Mouse (Mus musculus): ENCODE measurements at regions not wholly inside any gene's neighbourhood (a gene's known extent, or its start where the extent isn't known, plus 50 kb on each side); places are given as distances from the start of the nearest gene placed in this dataset.

DNA sequence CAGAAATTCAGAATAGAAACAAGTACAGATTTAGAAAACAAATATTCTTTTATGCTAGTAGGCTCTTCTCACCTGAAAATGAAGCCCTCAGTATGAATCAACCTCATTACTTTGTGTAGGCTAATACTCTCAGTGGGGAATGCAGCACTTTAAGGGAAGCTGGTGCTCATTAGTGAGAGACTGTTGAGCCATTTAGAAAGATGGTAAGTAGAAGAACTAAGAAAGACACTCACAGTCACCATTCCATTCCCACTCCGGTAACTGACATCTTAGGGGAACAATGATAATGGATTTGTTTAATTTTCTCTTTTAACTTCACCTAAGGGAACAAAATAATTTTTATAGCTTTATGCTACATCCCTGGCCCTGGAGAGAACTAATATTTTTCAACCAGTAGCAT lies 648.0 kb upstream of the Nova1 start:
- DNase-seq, result no peak

DNA sequence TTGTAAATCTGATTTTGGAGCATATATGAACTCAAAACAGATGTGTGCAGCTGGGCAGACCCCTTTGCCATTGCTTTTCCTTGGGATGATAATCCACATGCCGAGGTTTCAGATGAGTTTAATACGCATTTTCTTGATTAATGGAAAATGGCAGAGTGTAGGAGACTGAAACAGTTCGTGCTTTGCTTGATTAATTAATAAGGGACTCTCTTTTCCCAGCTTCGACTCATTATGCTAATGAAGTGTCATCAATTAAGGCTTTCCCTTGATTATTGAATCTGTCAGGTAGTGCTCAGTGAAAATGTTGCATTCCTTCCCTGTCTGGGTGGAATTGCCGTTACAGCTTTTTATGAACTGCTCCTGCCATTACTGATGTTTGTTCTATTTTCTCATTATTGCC lies 647.2 kb upstream of the Nova1 start:
- DNase-seq, result no peak

DNA sequence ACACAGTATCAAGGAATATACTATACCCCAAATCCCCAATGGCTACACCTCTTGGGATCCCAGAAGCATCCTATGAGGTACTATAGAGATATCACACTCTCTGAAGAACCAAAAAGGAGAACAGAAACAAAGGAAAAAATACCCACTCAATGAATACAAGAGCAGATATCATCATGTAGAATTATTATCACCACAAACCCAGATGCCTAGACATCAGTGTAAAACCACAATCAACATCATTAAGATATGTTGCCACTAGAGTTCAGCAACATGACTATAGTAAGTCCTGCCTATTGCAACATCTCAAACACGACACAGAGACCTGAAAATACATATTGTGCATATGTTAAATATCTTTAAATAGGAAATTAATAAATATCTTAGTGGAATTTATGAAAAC lies 612.9 kb upstream of the Nova1 start:
- DNase-seq, result no peak

DNA sequence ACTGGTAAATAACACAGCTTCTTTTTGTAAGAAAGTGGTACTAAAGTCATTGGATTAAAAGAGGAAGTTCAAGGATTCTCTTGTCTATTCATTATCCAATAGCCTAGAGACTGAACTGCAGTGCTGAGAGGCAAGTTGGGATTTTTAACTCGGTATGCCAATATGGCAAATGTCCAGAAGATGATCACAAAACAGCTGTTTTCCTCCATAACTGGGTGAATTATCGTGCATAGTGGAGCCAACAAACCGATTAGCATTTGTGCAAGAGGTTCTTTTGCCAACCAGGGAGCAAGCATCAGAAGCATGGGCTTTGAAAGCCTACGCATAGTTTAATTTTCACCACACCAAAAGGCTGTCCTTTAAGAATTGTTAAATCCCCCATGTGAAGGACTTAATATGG lies 593.5 kb upstream of the Nova1 start:
- no peak for DNase-seq

DNA sequence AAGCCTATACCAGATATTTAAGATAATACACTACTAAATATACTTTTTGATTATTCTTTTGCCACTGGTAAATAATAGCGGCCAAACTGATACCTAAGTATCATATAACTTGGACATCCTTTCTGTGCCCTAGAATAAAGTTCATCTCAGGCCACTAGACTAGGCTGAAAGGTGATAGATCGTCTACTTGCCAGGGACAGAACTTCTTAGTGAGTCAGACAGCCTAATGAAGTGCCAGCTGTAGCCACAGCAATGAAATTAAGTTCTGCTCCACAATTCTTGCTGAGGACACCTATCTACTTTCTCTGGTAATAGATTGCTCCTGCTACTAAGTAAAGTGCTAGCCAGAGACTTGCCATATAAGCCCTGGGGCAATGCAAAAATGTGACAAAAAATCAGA lies 587.8 kb upstream of the Nova1 start:
- DNase-seq, result no peak

DNA sequence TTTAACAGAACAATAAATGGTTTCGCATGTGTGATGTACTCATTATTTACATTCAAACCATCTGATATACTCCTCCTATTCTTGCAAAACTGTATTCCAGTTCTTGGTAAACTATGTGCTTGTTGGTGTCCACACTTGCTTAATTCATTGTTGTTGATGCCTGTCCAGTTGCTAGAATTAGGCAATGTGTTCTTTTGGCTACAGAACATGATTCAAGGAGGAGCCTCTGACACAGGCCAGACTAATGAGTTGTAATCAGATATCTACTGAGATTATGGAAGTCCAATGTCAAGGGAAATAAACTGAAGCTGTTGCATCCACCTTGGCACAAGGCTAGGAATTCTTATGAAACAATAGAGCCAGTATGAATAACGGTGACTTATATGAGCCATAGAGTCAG lies 587.4 kb upstream of the Nova1 start:
- no peak for DNase-seq

DNA sequence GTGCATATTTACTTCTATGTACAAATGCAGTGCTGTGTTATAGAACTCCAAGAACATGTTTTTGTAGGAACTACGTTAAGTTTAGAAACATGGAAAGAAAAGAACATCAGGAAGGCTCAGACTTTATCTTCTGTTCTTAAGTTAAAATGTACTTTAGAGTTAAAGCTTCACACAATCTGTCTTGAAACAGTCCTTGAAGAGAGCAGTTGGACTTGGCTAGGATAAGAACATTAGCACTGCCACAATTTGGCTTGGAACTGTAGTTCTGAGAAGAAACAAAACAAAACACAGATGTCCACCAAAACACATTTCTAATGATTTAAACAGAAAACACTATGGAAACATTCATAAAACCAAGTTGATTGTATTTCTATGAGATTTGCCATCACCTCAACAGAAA lies 564.5 kb upstream of the Nova1 start:
- DNase-seq, result no peak

DNA sequence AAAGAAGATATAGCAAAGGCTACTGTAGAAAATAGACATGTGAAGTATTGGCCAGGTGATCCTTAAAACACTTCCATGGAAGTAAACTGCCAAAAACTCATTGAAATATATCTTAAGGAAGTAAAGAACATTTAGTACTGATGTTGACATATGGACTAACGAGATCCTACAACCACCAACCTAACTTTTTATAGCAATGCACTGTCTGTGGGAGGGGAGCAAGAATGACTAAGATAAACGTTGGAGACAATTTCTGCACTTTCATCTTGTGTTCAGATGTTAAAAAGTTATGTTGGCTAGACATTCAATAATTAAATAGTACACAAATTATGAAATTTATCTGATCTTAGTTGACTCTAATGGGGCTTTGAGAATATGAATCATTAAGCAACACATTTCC lies 534.5 kb upstream of the Nova1 start:
- DNase-seq, result no peak

DNA sequence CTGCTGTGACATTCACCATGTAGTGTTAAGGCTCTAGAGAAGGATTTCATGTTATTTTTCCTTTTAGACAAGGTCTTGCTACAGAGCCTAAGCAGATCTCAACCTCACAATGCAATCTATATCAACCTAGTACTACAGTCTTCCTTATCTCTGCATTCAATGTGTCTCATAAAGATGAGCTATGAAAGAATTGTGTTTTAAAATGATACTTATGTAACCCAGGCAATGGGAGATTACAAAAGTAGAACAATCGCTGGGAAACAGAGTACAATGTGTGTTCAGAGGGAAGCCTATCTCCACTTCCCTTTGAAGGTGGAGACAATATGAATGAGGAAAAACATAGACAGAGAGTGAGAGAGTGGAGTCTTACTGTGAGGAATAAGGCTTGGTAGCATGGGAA lies 532.5 kb upstream of the Nova1 start:
- no peak for DNase-seq

DNA sequence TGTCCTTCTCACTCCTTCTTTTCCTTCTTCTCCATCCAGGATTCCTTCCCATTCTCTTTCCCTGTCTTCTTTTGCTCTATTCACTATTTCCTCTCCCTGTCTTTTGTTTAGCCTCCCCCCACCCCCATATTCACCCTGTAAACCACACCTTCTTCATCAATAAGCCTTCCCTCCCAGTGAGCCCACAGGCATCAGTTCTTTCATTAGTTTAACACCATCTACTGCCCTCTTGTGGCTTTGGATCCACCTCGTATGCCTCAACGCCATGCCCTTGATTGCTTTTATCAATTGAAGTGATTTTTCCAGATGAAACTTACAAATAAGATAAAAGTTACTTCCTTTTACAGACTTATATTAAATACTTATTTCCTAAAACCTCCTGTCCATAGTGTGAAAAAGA lies 494.7 kb upstream of the Nova1 start:
- no peak for DNase-seq

DNA sequence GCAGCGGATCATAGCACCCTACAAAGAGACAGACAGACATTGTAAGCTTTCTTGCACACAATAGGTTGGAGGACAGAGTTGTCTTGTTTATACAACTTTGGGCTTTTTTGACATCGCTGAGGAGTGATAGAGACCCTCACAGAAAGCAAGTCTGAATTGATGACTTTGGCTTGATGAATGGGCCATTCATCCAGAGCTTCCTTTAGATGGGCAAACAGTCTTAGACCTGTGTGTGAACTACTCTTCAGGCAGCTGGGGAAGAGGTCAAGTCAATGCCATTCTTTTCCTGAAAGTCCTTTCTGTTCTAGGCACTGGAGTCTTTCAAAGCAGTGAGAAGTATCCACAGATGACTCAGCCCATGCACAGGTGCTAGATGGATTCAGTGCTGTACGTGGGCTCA lies 457.2 kb upstream of the Nova1 start:
- no peak for DNase-seq

DNA sequence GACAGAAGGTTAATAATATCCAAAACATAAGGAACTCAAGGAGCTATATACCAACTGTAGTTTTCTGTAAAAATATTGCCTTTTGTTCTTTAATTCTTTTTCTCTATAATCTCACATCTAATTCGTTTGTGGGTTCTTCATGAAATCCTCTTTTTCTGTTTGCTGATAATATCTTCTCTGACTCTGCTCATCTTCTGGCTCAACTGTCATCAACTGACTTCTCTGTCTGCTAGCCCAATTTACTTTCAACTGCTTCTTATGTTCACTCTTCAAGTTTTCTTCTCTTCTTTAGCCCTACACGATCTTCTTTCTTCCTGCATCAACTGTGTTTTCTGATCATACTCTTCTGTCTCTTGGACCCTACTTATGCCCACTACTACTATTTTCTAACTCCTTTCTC lies 453.6 kb upstream of the Nova1 start:
- no peak for DNase-seq

DNA sequence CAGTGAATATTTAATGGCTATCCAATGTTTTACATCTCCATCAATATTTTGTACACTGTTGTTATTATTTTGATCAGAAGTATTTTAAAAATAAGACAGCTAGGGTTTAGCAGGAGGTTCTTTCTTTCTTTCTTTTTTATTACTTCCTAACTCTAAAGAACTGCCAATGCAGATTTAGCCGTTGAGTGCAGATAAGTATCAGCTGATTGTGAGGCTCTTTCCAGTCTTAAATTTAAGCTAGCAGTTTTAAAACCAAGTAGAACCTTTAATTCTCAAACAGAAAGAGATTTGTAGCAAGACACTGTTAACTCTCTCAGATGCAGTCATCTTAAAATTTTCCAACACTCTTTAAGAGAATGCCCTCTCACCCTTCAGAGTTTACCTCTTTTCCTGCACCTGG lies 445.4 kb upstream of the Nova1 start:
- DNase-seq, result no peak

DNA sequence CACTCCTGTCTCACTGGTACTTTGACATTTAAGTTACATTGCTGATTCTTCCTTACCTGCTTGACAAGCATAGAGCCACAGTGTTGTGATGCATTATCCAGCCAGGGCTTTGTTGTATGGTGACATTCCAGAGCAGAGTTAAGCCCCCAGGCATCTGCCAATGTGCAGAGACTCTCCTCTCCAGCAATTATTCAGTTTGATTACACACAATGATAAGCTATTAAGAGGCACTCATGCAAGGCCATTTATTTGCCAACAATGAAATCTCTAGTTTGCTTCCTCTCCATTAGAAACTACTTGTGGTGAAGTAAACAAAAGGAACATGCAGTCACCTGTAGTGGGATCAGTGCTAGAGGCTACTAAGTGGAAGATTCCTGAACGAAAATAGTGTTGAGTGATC lies 444.7 kb upstream of the Nova1 start:
- no peak for DNase-seq

DNA sequence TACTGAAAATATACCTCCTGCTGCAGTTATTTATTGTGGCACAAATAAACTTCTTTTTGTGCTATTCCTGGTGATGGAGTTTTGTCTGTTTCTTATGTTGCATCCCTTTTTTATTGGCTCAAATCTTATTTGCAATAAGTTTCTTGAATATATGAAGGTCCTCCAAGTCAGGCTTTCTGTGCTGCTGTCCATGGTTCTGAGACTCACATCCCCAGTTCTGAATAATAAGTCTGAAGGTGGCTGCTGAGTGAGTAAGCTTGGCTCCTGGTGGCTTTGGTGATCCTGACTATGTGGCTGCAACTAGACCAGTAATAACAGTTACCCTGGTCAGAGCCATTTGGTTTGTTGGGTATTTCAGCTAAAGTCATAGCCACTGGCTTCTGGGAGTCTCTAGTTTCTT lies 433.6 kb upstream of the Nova1 start:
- DNase-seq, result peak; percentile 3

DNA sequence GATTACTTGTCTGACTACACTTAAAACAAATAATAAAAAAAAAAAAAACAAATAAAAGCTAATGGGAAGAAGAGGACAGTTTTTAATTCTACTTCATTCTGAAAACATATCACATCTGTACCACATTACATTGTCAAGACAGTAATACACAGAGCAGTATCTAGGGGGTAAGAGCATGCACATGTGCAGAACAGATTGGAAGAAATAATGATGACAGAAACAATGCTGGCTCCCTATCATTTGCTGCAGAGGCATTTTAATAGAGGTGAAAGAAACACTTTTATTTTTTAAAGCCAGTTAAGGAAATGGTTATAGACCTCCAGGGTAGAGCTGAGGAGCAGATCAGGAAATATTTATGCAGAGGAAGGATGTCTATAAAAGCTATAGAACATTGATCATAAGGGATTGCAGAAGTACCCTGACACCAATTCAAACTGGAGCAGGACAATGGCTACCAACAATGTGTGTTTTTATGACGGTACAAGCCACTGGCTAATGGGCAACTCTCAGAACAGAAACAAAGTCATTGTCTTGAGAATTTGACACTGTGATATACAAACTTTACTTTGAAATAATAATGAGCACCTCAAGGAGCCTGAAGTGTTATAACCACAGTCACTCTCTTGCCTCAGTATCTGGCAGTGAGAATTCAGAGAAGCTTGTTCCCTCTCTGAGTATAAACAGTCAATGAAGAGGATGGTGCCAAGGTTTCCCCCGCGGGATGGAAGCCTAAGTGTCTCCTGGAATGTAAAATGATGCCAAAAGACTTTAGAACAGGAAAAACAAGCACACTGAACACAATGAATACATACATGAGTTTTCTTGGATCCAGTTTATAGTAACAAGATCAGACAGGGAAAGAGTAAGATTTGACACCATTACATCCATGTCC lies 425.1 kb upstream of the Nova1 start:
- no peak for DNase-seq

DNA sequence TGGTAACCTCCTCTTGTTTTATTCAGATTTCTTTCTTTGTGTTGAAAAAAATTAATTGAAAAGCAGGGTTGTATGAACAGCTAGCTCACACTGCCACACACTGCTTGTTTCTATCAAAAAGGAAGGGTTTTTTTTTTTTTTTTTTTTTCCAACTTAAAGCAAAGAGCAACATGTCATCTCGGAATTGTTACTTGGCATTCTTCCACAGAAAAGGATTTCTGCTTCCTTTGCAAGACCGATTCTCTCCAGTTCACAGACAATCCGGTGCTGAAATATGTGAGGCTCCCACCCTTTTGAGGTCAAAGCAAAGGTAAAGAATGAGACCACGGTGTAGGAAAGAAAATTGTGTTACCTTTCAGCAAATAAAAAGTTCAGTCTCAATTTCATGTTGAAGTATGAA lies 401.3 kb upstream of the Nova1 start:
- no peak for DNase-seq

DNA sequence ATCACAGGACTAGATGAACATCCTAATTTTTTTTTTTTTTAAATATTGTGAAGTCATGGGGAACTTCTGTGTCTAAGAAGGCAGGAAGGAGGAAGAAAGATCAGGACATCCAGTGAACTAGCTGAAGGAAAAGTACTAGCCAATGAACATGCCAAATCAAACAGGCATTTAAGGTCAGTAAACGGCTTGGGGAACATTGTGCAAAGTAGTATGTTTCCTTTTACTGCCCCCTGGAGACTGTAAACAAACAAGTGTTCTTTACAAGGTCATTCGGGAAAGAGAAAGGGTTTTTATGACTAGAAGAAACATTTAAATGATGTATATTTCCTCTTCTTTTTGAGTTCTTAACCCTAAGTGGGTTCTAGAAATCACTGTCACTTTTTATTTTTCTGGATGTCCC lies 400.6 kb upstream of the Nova1 start:
- DNase-seq, result no peak

DNA sequence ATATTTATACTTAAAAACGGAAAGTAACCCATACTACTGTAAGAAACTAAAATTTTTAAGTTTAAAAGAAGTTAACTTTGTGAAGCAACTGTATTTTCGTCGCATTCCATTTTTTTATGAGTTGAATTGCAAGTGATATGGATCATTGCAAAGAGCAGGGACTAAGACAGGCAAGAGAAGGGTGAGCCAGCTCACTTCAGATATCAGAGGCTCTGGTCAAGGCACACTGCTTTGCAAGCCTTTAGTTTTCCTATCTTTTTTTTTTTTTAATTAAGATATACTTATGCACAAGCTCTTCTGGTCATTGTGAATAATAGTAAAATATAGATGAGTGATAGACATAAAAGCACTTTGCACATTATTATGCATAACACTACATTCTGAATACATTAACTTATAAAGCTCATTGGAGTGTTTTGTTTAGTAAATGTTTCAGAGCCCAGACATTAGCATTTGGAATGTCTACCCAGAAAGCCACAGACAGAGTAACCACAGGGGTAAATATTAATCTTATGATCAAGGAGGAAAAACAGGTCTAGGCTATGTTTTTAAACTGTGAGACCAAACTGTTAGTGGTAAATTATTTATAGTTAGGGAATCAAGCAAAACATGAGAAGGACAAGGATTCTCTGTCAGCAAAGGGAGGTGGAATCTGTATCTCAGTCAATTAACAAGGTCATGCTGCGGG lies 392.8 kb upstream of the Nova1 start:
- DNase-seq, result no peak

DNA sequence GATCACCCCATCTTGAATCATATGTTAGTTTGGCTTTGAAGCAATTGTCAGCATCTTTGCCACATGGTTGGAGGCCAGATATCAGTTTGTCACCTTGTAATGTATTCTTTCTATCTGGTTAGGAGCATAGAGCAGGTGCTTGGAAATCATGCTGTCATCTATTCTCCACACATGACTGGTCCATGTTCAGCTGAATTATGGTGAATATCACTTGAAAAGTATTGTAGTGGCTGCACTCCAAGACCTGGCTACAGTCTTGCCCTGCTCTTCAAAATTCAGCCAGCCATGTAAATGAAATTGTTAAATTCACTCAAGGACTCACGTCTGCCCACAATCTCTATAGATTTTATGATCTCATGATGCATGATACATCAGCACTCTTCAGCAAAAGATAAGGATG lies 384.2 kb upstream of the Nova1 start:
- DNase-seq, result no peak

DNA sequence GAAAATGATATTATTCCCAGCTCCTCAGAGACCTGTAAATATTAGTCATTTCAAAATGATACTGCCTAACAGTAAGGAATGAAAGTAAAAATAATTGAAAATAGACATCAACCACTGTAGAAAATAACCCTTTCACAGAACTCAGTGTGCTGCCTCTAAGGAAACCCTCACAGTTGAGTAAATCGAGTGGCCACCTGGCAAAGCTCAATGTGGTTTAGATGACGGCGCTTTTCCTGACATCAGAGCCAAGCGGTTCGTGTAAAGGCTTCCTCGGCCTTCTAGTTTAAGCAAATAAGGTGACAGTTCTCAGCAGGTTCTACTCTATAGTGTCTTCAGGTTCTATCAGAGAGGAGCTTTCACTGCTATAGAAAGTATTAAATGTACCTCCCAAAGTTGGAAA lies 379.9 kb upstream of the Nova1 start:
- DNase-seq, result no peak

DNA sequence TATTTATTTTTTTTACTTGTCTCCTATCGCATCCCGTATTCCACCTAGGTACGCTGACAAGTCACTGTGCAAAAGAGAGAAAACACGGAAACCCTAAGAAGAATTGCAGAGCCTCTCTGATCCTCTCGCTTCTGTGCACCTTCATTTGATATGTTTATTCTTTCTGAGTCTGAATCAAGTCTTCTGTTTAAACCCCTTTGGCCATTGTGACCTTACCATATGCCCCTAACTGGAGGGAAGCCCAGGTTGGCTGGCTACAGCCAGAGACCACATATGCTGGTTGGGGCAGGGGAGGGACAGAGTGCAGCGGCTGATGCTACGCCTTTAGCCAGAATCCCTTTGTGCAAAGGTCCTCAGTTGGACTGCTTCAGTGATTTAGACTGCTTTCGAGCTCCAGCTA lies 346.0 kb upstream of the Nova1 start:
- no peak for DNase-seq

DNA sequence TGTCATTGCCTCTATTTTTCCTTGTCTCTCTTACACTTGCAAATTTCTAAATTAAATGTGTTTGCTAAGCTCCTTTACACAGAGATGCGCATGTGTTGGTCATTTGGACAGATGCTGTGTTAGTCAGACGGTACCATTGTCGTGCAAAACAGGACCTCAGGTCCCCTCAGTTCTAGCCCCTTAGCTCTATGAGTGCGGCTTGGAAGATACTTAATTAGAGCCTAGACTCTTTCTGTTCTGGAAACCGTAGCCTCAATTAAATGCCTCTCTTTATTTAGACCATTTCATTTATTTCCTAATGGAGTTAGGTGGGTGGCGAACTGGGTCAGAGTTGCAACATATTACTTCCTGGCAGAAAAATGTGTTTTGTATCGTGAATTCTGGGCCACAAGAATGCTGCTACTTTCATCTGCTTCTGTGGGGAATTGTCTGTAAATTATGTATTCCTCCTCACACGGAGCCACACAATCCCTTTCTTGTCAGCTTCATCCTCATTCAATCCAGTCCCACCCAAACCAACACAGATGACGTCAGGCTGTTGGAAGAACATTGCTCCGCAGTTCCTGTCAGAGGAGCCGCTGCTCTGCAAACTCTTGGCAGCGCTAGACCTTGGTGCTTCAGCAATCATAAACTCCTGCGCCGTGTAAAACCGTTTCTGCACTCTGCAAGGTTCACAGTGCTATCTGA lies 345.4 kb upstream of the Nova1 start:
- peak; percentile 4 for DNase-seq

DNA sequence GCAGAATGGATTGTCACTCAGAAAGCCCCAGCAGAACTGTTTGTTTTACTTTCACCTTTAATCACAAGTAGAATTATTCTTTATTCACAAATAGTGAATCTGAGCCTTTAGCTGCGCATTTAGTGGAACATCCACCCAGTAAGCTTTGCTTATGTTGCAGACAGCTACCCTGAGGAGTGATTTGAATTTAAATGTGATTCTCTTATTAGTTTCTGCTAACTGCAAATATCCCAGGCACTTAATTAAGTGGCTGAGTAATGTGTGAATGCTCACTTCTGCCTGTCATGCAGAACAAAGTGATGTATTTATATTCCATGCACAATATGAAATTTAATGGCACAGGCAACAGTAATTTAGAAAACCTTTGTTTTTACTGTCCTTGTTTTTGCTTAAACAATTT lies 344.4 kb upstream of the Nova1 start:
- DNase-seq, result no peak

Measured in liver (tissue).